Mouse (Mus musculus) brown adipose tissue, adult 24 weeks (tissue): Measurements from ENCODE around the gene Gbgt1. TPM values are rescaled to one million over a fixed set of nuclear protein-coding genes. Genes with fewer than 3 reads are reported as not detected.
"Not testable (repeated sequence)": the region's sequence is repeated elsewhere in the genome, so short reads cannot be mapped to it uniquely, and the experiment has no call there.

ENCODE experiments used
- H3K27ac ChIP-seq: fragments of 200-500 bp; replicated peaks from 2 replicates; pipeline ENCODE4 v1.5.1; 2012; ENCODE audit warnings: low read depth, mild to moderate bottlenecking, low read length
- H3K4me1 ChIP-seq: fragments of 200-500 bp; 2 replicates; pipeline ENCODE4 v1.6.1; 2012; ENCODE audit warnings: low read length, mixed read lengths; ENCODE audit not compliant: control insufficient read depth, insufficient read depth, insufficient read length
- H3K4me3 ChIP-seq: fragments of 200-500 bp; 2 replicates; pipeline ENCODE4 v1.5.1; 2012; ENCODE audit warnings: low read depth, mild to moderate bottlenecking, low read length, moderate library complexity; ENCODE audit not compliant: insufficient read depth
- polyA plus RNA-seq: library from polyadenylated mRNA; stranded (reverse); fragments of >200 nt; gene quantifications from 2 replicates; pipeline ENCODE4 v1.2.4, GENCODE M21; 2012; ENCODE audit not compliant: missing spikeins, insufficient read depth, insufficient read length

Gbgt1 gene
- polyA plus RNA-seq, 1 experiment: not detected

GRCm38 (mm10) chr2:28479208-28480204 lies 17.2 kb upstream of the Gbgt1 start:
- H3K4me3 ChIP-seq: no peak overlapping the region
- no peaks in the 10 kb centered on the region for H3K4me1 ChIP-seq
- H3K27ac ChIP-seq: no peak overlapping the region

GRCm38 (mm10) chr2:28483861-28484260 lies 12.8 kb upstream of the Gbgt1 start:
- H3K4me1 ChIP-seq: no peaks in the 10 kb centered on the region
- H3K27ac ChIP-seq: no peak overlapping the region
- no peak overlapping the region for H3K4me3 ChIP-seq

- Histone ChIP-seq H3K27ac (no peak overlapping the region), H3K4me3 (no peak overlapping the region), H3K4me1 (no peaks in the 10 kb centered on the region)
These were observed 2.2 kb upstream of the Gbgt1 start for GRCm38 (mm10) chr2:28494521-28494920.

GRCm38 (mm10) chr2:28495207-28495756 lies 1.4 kb upstream of the Gbgt1 start:
- Histone ChIP-seq H3K4me3 (no peak overlapping the region), H3K27ac (no peak overlapping the region)

GRCm38 (mm10) chr2:28495801-28496595 lies 693 bp upstream of the Gbgt1 start:
- Histone ChIP-seq H3K4me3 (no peak overlapping the region), H3K4me1 (no peaks in the 10 kb centered on the region), H3K27ac (no peak overlapping the region)

More at GRCm38 (mm10) chr2:28495207-28495756, 1.4 kb upstream of the Gbgt1 start:
- no peaks in the 10 kb centered on the region for H3K4me1 ChIP-seq

GRCm38 (mm10) chr2:28497561-28497960 lies 870 bp downstream of the Gbgt1 start:
- H3K27ac ChIP-seq: no peak overlapping the region
- H3K4me3 ChIP-seq: peak overlapping the region; percentile 41; the same call in 1 of the 2 replicates
- no peaks in the 10 kb centered on the region for H3K4me1 ChIP-seq

GRCm38 (mm10) chr2:28498431-28498830 lies 1.7 kb downstream of the Gbgt1 start:
- Histone ChIP-seq H3K4me3 (no peak overlapping the region), H3K4me1 (no peaks in the 10 kb centered on the region), H3K27ac (no peak overlapping the region)

GRCm38 (mm10) chr2:28502987-28503386 lies 6.3 kb downstream of the Gbgt1 start:
- Histone ChIP-seq H3K27ac (no peak overlapping the region), H3K4me1 (no peaks in the 10 kb centered on the region)

GRCm38 (mm10) chr2:28504676-28505075 lies 8.0 kb downstream of the Gbgt1 start:
- no peak overlapping the region for H3K4me3 ChIP-seq
- H3K4me1 ChIP-seq: no peaks in the 10 kb centered on the region
- H3K27ac ChIP-seq: no peak overlapping the region

More at GRCm38 (mm10) chr2:28502987-28503386, 6.3 kb downstream of the Gbgt1 start:
- H3K4me3 ChIP-seq: no peak overlapping the region

GRCm38 (mm10) chr2:28505795-28506194 lies 9.1 kb downstream of the Gbgt1 start, which contains the start of gene Gm10134:
Gene Gm10134 (plus strand): TSS chr2:28506095.
- no peak within 1 kb of the TSS for H3K27ac ChIP-seq
- no peak within 1 kb of the TSS for H3K4me3 ChIP-seq
- no peaks in the 10 kb centered on the region for H3K4me1 ChIP-seq

GRCm38 (mm10) chr2:28506291-28506690 lies 9.6 kb downstream of the Gbgt1 start:
- no peak overlapping the region for H3K27ac ChIP-seq

GRCm38 (mm10) chr2:28511600-28511999 lies 14.9 kb downstream of the Gbgt1 start:
- not testable (repeated sequence) for H3K4me3 ChIP-seq, H3K27ac ChIP-seq, H3K4me1 ChIP-seq

More at GRCm38 (mm10) chr2:28506291-28506690, 9.6 kb downstream of the Gbgt1 start:
- Histone ChIP-seq H3K4me1 (no peaks in the 10 kb centered on the region), H3K4me3 (no peak overlapping the region)

- peak within 1 kb of the TSS; percentile 54 for H3K4me3 ChIP-seq
- H3K27ac ChIP-seq: no peak within 1 kb of the TSS
- H3K4me1 ChIP-seq: peaks cover 5% of the 10 kb centered on the region
These were observed 16.2 kb downstream of the Gbgt1 start, which contains the start of gene Ralgds for GRCm38 (mm10) chr2:28512798-28513401. Gene Ralgds (plus strand): TSS chr2:28513125.

- H3K27ac ChIP-seq: no peak overlapping the region
- H3K4me1 ChIP-seq: peaks cover 5% of the 10 kb centered on the region
- H3K4me3 ChIP-seq: peak overlapping the region; percentile 54
These were observed 17.0 kb downstream of the Gbgt1 start for GRCm38 (mm10) chr2:28513431-28514370.
